Mouse (Mus musculus) liver, postnatal 0 days (tissue): ENCODE data around the gene Slc26a10.

Source experiments
- CTCF ChIP-seq: sonication (generic); IDR thresholded peaks from 2 replicates; pipeline ENCODE4 v1.5.1; 2016; ENCODE audit warnings: antibody characterized with exemption, low read depth
- EP300 ChIP-seq: IDR thresholded peaks from 2 replicates; pipeline ENCODE4 v1.6.1; 2016; ENCODE audit warnings: antibody characterized with exemption, low read depth, mild to moderate bottlenecking

GRCm38 (mm10) chr10:127127711-127128279 is 52.6 kb downstream of the Slc26a10 start:
- TF ChIP-seq CTCF, result no peak
- TF ChIP-seq EP300, result peak; percentile 42; the same call in 1 of the 2 replicates
